Mouse (Mus musculus) forebrain, embryonic 10.5 days (tissue): ENCODE data around the gene AC192777.2. TPM values are rescaled to one million over a fixed set of nuclear protein-coding genes. Genes with fewer than 3 reads are reported as not detected.
"Not testable (repeated sequence)": the region's sequence is repeated elsewhere in the genome, so short reads cannot be mapped to it uniquely, and the experiment has no call there.

ENCODE experiments used
- DNase-seq: peaks from one replicate; pipeline ENCODE4 v3.0.0-alpha.2; 2017; ENCODE audit warnings: low spot score; ENCODE audit errors: extremely low spot score
- H3K27ac ChIP-seq: fragments of 300-500 bp; sonication (generic); 2 replicates; pipeline ENCODE4 v1.5.1; 2016; ENCODE audit warnings: mild to moderate bottlenecking
- H3K27me3 ChIP-seq: fragments of 300-500 bp; sonication (generic); 2 replicates; pipeline ENCODE4 v1.6.1; 2016; ENCODE audit warnings: mild to moderate bottlenecking; ENCODE audit not compliant: poor library complexity, severe bottlenecking
- H3K36me3 ChIP-seq: fragments of 300-500 bp; sonication (generic); replicated peaks from 2 replicates; pipeline ENCODE4 v1.6.1; 2016; ENCODE audit warnings: mild to moderate bottlenecking, moderate library complexity
- H3K4me1 ChIP-seq: fragments of 300-500 bp; sonication (generic); 2 replicates; pipeline ENCODE4 v1.6.1; 2016
- H3K4me3 ChIP-seq: fragments of 300-500 bp; sonication (generic); 2 replicates; pipeline ENCODE4 v1.5.1; 2016; ENCODE audit warnings: mild to moderate bottlenecking, moderate library complexity
- H3K9me3 ChIP-seq: fragments of 300-500 bp; sonication (generic); 2 replicates; pipeline ENCODE4 v1.6.1; 2016; ENCODE audit warnings: mild to moderate bottlenecking, moderate library complexity
- WGBS: fragments of 180-500 bp; shearing (Covaris S2); methylation state at CpG from one replicate; pipeline ENCODE4 v1.1.7; 2016; 5-methylcytosine and 5-hydroxymethylcytosine counted together
- microRNA-seq: library from miRNA; unstranded; fragments of <30 nt; microRNA quantifications from one replicate; pipeline ENCODE4, GENCODE M21; 2017
- polyA plus RNA-seq: library from polyadenylated mRNA; unstranded; fragments of >200 nt; fragmentation: Nextera tagmentation; extraction: Ambion mirVana; gene quantifications from 2 replicates; pipeline ENCODE4 v1.2.1, GENCODE M21; 2016

Gene AC192777.2
- polyA plus RNA-seq = not detected in 2 replicates

DNA sequence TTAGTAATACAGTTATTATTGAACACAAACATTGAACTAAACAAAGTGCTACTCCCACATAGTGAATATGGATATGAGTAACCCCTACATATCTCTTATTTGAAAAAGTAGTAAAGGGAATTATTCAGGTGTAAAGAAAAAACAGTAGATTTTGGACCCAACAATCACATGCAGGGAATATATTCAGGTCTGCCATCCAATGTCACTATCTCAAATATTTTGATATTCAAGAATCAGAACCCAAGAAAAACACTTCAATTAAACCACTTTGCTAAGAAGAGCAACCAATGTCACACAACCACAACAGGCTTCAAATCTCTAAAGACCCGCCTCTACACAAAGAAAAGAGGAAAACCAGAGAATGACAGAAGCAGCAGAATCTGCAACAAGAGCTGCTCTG lies at the start of gene AC192777.2:
AC192777.2 (plus strand) TSS at position 301 of the 400 bp plus-strand sequence.
- H3K4me1 ChIP-seq, H3K27ac ChIP-seq, H3K4me3 ChIP-seq, H3K9me3 ChIP-seq, DNase-seq, H3K36me3 ChIP-seq, H3K27me3 ChIP-seq: not testable (repeated sequence)
- 85% methylated on average over 1 of the region's 1 CpGs for WGBS

DNA sequence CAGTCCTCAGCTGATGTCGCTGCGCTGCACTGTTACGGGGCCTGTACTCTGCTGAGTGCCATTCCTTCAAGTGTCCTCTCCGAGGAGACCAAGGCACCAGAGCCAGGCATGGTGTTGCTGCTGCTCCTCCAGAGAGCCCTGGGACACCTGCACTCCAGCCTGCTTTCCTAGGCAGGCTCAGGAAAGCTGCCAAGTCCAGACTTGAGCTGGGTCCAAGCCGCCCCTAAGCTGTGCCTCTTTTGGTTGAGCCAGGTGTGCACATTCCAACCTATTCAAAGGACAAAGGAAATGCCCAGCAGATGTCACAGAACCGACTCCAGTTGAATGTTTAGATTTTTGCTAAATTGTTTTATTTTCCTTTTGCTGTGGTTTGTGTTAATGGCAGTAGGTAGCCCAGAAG lies 20.9 kb downstream of the AC192777.2 start:
- not testable (repeated sequence) for H3K9me3 ChIP-seq, H3K27me3 ChIP-seq, H3K27ac ChIP-seq, DNase-seq, H3K4me1 ChIP-seq, H3K4me3 ChIP-seq, H3K36me3 ChIP-seq
- 88% methylated on average over 6 of the region's 6 CpGs for WGBS

DNA sequence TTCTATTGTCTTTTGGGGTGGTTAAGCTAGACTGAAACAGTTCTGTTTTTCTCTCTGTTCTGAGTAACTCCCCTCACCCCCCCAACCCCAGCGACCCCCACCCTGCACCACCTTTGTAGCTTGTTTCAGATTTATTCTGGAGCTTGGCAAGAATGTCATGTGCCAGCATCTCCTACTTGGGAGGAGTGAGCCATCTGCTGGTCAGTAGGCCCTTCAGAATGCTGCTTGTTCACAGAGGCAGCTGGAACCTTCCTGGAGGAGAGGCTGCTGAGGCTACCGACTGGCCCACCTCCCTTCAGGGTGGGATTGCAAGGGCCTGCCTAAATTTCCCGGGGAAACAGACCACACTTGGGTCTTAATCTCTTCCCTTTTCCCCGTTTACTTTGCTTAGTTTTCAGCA lies 21.6 kb downstream of the AC192777.2 start:
- H3K4me3 ChIP-seq, H3K27me3 ChIP-seq, H3K27ac ChIP-seq, H3K4me1 ChIP-seq, H3K9me3 ChIP-seq, H3K36me3 ChIP-seq, DNase-seq: not testable (repeated sequence)
- WGBS = 45% methylated on average over 4 of the region's 4 CpGs

Small RNA genes within 50 kb of the gene (microRNA-seq; reads per million reads assigned to microRNA genes)
- gene Gm26376 = not detected

Other genes with a start within 250 kb of the AC192777.2 start
- not detected in 2 replicates for gene Esp38, start 144.9 kb upstream of the AC192777.2 start, polyA plus RNA-seq
- gene Pgk2, start 113.2 kb downstream of the AC192777.2 start, polyA plus RNA-seq = not detected in 2 replicates
- gene Crisp3, start 146.8 kb downstream of the AC192777.2 start, polyA plus RNA-seq = not detected in 2 replicates
- gene Crisp1, start 223.8 kb downstream of the AC192777.2 start, polyA plus RNA-seq = not detected in 2 replicates